Mouse (Mus musculus) stomach, adult 2 months (tissue): ENCODE data around the gene Olfr154. TPM values are rescaled to one million over a fixed set of nuclear protein-coding genes. Genes with fewer than 3 reads are reported as not detected.

ENCODE experiments used
- polyA plus RNA-seq: library from polyadenylated mRNA; depleted of rRNA; stranded (reverse); fragments of >200 nt; gene quantifications from 2 replicates; pipeline ENCODE4 v1.2.3, GENCODE M21; 2012; rRNA removed

Olfr154 gene
- polyA plus RNA-seq: not detected in 2 replicates

GRCm38 (mm10) chr2:85664355-85664754 is at the start of gene Olfr154:
Gene Olfr154 (minus strand): TSS chr2:85664455.

GRCm38 (mm10) chr2:85689131-85689530 is 24.9 kb upstream of the Olfr154 start, which contains the start of gene Olfr1008:
Gene Olfr1008 (plus strand): TSS chr2:85689431.

DNA sequence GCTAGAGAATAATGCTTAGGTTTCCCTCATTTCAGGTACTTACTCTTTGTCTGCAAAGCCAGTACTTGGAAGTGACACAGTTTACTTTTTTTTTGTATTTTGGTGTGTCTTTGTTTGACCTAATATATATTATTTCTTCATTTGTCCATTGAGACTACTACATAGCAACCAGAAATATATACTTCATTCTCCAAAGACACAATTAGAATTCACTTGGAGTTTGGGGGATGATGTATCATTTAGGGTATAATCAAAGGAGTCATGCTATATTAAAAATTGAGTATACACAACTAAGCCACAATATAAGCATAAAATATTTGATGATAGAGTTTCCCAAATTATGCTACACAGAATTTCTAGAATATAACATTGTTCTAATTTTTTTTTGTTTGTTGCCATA is 14.4 kb upstream of the Olfr154 start, which contains the start of gene Olfr1006:
Gene Olfr1006 (minus strand): TSS at position 101 of the 400 bp plus-strand sequence.

DNA sequence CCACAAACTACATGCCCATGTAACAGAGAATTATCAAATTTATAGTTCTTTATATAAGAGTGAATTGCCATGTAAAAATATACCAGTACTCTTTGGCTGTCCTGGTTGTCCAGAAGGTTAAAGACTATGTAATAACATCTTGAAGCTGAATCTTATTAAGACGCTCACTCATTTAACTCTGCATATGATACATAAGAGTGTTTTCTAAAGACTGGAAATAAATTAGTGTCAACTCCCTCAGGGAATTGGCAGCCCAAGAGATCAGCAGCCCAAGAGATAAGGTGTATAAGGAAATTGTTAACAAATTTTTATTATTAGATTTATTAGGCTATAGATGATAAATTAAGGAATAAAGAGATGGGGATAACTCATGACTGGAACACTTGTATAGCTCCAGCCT is 13.7 kb downstream of the Olfr154 start, which contains the start of gene Olfr1002:
Gene Olfr1002 (minus strand): TSS at position 101 of the 400 bp plus-strand sequence.

Other genes starting within 250 kb of the Olfr154 start
- gene Olfr993, start 249.6 kb downstream of the Olfr154 start, polyA plus RNA-seq: not detected in 2 replicates
- not detected in 2 replicates for gene Olfr994, start 228.0 kb downstream of the Olfr154 start, polyA plus RNA-seq
- gene Olfr995, start 220.8 kb downstream of the Olfr154 start, polyA plus RNA-seq: not detected in 2 replicates
- gene 4833423E24Rik, start 145.4 kb downstream of the Olfr154 start, polyA plus RNA-seq: 2.0 and 2.9 TPM in 2 replicates
- not detected in 2 replicates for gene Olfr996, start 85.2 kb downstream of the Olfr154 start, polyA plus RNA-seq
- not detected in 2 replicates for gene Olfr998, start 75.5 kb downstream of the Olfr154 start, polyA plus RNA-seq
- not detected in 2 replicates for gene Olfr1000, start 52.6 kb downstream of the Olfr154 start, polyA plus RNA-seq
- gene Olfr1002, start 13.8 kb downstream of the Olfr154 start, polyA plus RNA-seq: not detected in 2 replicates
- gene Olfr1006, start 14.3 kb upstream of the Olfr154 start, polyA plus RNA-seq: not detected in 2 replicates
- gene Olfr1008, start 25.0 kb upstream of the Olfr154 start, polyA plus RNA-seq: not detected in 2 replicates
- gene Olfr1009, start 51.0 kb upstream of the Olfr154 start, polyA plus RNA-seq: not detected in 2 replicates
- gene Olfr1012, start 98.3 kb upstream of the Olfr154 start, polyA plus RNA-seq: not detected in 2 replicates
- not detected in 2 replicates for gene Olfr1013, start 102.6 kb upstream of the Olfr154 start, polyA plus RNA-seq
- not detected in 2 replicates for gene Olfr1014, start 108.3 kb upstream of the Olfr154 start, polyA plus RNA-seq
- gene Olfr1015, start 117.6 kb upstream of the Olfr154 start, polyA plus RNA-seq: not detected in 2 replicates
- gene Olfr1016, start 138.1 kb upstream of the Olfr154 start, polyA plus RNA-seq: not detected in 2 replicates
- gene Olfr1018, start 154.0 kb upstream of the Olfr154 start, polyA plus RNA-seq: not detected in 2 replicates
- gene Olfr1019, start 181.0 kb upstream of the Olfr154 start, polyA plus RNA-seq: not detected in 2 replicates
- gene Olfr1020, start 182.6 kb upstream of the Olfr154 start, polyA plus RNA-seq: not detected in 2 replicates
- gene Olfr1022, start 204.1 kb upstream of the Olfr154 start, polyA plus RNA-seq: not detected in 2 replicates
- not detected in 2 replicates for gene Olfr1023, start 221.2 kb upstream of the Olfr154 start, polyA plus RNA-seq
- not detected in 2 replicates for gene Olfr1024, start 240.6 kb upstream of the Olfr154 start, polyA plus RNA-seq